Mouse (Mus musculus) common myeloid progenitor, adult 5-6 weeks (primary cell): Measurements from ENCODE around the gene Tubd1. TPM values are rescaled to one million over a fixed set of nuclear protein-coding genes. Genes with fewer than 3 reads are reported as not detected.

Source experiments
- ATAC-seq: replicated peaks from 2 replicates; pipeline ENCODE4 v1.8.0; 2016; ENCODE audit warnings: low read depth, mild to moderate bottlenecking, moderate TSS enrichment, inconsistent platforms; ENCODE audit not compliant: poor library complexity, severe bottlenecking
- total RNA-seq: library from RNA; stranded (forward); fragments of 200-1000, 187-1606 nt; gene quantifications from 2 replicates; pipeline ENCODE4 v1.2.3, GENCODE M21; 2017

Tubd1 gene
- total RNA-seq, 1 experiment from 2014 or later = 12.1 TPM

DNA sequence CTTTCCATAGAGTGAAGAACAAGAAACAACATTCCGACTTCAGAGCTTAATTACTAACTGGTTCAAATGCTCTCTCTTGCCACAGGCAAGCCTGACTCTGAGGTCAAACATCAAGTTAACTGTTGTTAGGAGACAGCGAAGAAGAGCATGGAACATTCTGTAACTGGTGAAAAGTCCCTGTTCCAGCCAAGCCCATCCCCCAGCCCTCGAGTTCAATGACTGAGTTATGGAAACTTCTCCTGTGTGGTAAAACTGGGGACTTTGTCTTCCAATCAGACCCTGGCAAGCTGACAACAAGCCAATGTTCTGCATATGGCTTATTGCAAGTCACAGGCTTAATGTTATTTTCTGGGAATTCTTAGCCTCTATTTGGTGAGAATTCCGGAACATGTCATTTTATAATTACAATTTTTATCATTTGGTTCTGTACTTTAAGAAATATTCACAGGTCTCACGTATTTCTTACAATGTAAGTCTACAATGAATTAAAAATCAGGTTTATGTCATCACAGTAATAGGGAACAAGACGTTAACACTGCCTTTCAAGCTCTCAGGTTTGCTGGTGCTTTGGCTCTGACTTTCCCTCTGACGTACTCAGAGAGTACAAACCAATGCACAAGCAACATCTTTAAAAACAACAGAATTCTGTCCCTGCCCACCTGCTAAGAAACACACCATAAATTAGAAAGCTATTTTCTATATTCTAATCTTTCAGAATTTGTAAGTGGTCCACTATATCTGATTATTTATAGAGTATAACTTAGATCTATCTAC lies 51.6 kb downstream of the Tubd1 start:
- no peak for ATAC-seq

DNA sequence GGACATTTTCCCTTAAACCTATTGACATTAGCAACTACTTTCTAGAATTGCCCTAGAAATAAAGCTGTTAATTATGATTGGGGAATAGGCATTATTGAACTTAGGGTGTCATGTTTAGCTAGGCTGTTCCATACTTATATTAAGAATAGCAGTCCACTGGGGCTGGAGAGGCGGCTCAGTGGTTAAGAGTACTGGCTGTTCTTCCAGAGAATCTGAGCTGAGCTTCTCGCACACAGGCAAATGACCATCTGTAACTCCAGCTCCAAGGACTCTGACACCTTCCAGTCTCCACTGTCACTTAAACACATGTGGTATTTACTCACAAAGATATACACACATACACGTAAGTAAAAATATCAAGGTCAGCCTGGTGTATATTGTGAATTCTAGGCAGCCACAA lies 52.2 kb downstream of the Tubd1 start:
- ATAC-seq = no peak

DNA sequence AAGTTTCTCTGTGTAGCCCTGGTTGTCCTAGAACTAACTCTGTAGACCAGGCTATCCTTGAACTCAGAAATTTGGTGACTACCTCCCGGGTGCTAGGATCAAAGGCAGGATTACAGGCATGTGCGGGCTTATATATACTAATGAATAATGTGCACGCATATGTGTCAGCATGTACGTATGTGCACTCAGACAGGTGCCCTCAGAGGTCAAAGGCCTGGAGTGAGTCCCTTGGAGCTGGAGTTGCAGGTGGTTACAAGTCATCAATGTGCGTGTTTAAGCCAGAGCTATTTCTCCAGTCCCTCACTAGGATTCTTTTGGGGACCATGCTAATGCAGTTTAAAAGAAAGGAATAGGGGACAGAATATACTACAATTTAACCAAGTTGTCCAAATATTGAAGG lies 53.4 kb downstream of the Tubd1 start:
- no peak for ATAC-seq

DNA sequence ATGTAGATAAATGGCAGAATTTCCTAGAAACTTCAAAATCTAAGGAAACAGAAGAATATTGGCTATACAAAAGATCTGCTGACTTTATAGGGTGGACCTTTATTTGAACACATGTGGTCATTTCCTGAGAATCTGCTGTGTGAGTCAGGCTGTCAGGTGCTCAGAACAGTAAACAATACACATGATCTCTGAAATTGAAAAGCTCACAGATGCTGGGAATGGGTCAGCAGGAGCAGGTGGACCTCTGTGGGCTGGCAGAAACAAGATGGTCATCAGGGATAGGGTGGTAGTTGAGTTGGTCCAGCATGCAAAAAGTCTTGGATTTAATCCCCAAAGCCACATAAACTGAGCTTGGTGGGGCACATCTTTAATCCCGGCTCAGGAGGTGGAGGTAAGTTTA lies 53.8 kb downstream of the Tubd1 start:
- no peak for ATAC-seq

DNA sequence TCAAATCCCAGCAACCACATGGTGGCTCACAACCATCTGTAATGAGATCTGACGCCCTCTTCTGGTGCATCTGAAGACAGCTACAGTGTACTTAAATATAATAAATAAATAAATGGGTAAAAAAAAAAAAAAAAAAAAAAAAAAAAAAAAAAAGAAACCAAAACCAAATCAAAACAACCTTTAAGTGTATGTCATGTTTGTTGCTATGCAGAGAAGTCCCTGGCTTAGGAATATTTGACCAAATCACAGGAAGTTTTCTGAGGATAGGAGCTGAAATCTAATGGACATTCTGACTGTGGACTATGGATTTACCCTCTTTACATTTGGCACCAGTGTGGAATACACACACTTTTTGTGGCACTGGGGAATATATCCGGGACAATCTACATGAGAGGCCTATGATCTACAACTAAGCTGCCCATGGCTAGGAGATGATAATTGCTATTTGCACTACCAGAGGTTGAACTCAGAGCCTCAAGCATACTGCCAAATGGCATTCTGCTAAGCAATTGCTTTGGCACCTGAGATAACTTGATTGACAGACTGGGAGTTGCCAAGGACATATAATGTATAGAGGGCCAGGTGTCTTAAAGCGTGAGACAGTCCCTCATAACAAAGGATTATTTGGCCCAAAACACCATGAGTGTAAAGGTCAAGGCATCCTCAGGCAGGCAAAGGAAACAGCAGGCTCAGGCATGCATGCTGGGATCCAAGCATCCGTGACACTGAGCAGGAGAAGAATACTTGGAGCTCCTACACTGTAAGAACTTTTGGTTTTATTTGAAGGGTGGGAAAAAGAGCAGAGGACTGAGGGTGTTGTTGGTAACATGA lies 54.8 kb downstream of the Tubd1 start:
- ATAC-seq = no peak

DNA sequence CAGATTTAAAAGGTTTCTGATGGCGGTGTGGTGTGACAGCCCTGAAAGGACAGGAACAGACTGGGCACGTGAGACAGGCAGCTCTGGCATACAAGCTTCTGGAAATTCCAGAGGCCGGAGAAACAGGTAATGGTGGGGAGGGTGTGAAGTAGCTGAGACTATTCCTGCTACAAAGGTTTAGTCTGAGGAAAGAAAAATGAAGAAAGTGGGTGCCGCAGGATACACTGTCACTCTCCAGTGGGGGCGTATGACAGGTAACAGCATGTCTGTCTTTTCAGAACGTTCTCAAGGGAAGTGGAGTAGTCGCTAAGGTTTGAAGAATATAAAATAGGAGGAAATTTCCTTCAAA lies 55.4 kb downstream of the Tubd1 start:
- no peak for ATAC-seq

DNA sequence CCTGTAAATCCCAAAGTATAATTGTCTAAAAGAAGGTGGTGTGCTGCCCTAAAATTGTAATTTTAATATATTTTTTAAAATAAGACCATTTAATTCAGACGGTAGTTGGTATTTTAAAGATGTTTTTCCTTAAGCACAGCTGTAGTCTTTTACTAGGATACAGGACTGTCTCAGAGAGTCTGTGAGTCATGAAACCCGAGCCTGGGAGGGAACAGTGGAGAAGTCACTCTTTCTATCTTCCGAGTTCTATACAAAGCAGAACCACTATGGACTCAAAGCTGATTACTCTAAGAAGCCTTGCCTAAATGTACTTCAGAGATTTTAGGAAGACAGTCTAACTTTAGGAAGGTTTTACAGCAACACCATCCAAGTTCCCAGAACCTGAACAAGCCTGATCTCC lies 57.3 kb downstream of the Tubd1 start:
- no peak for ATAC-seq

DNA sequence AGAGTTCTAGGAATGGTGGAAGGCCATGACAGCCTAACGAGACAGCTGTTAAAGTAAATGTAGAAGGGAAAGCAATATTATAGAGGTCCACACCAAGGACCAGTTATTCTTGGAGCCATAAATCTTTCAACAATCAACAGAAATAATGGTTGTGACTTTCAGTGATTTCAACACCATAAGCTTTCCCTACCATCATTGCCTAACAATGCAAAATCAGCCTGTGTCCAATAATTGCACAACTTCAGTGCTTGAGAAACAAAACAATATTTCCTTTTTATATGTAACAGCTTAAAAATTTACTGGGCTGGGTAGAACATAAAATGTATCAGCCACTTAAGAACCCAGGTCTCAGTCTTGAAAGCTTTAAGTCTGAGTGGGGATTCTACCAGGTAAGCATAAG lies 58.9 kb downstream of the Tubd1 start:
- peak; percentile 71 for ATAC-seq

DNA sequence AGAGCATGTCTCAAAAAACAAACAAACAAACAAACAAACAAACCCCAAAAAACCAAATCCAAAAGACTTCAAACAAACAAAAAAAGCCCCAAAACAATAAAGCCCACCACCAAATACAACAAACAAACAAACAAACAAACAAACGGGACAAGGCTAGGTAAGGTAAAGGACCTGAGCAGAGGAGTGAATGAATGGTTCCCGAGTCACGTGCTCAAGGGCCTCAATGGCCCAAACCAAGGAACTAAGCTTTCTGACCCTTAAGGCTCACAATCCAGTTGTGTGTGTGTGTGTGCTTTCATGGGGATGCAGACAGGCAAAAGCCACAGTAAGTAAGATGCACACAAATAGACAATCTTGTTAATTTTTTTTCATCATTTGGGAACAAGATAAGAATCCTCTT lies 59.5 kb downstream of the Tubd1 start:
- no peak for ATAC-seq

DNA sequence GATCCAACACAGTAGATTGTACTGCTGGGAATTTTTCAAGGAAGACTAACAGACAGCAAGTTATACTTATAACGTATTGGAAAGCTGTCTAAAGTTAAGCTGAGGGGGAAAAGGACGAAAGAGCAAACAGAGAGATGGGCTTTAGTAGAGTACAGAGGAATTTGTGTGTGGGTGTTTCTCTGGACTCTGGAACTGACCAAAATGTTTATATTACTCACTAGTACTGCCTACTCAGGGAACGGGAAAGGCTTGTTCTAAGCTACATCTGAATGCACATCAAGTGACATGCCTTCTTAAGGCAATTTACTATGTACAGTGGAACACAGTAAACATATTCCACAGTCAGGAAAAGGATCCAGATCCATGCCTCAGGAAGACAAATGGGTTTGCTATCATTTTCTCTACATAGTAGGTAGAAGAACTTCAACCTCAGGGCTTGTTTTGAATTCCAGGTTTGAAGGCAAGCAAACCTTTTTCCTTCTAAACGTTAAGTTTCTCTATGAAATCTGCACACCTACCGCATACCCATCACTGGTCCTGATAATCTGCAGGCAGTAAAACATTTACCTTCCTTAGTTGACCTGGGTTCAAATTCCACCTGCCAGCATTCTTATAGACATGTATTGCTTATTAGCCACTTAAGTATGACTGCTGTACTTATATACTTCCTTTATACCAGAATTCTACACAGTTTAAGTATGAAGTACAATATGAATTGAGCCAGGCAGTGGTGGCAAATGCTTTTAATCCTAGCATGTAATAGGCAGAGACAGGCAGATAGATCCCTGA lies 60.1 kb downstream of the Tubd1 start:
- ATAC-seq = no peak

DNA sequence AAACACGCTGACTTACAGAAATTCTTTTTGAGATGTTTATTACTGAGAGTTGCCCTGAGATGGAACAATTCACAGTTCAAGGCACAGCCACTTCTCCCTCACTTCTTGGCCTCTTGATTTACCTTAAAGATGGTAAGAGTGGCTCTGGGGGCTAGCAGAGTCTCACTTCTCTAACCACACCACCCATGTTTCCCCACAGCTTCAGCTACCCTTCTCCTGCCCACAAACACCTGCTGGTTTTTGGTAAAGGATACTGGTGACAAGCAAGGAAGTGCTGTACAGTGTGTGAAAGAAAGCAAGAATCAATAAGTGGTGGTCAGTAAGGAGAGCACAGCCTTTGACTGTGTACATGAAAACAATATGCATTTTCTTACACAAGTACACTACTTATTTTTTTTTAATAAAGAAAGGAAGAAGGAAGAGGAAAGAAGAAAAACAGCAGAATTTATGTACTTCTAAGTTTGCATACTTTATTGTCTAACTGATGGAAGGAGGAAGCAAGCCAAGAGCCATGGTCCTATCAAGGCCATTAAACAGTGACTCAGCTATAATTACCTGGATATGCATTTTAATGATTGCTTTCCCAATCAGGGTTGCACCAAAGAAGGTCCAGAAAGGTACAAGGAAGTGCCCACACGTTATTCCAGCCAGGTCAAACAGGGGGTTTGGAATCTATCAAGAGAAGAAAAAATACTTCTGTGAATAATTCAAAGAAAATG lies 62.0 kb downstream of the Tubd1 start:
- peak; percentile 56; the same call in 1 of the 2 replicates for ATAC-seq

DNA sequence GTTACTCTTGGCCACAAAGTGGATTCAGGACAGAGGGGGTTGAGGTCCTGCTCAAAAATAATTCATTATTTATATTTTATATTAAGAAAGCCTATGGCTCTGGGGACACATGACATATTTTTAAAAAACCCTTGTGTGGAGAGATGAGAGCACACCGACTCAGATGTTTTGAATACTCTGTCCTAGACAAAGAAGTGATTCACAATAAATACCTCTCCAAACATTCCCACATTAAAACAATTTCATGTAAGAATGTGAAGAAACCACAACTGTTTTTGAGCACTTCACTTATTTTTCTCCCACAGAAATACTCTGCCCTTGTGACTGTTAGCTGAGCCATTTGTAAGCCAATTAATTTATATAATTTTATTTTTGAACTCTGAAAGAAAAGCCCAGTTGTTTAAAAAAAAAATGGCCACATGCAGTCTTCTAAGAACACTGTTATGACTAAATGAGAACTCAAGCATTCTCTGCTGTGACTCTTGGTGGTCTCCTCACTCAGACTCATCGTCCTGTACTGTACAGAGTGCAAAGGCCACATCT lies 63.1 kb downstream of the Tubd1 start:
- no peak for ATAC-seq

DNA sequence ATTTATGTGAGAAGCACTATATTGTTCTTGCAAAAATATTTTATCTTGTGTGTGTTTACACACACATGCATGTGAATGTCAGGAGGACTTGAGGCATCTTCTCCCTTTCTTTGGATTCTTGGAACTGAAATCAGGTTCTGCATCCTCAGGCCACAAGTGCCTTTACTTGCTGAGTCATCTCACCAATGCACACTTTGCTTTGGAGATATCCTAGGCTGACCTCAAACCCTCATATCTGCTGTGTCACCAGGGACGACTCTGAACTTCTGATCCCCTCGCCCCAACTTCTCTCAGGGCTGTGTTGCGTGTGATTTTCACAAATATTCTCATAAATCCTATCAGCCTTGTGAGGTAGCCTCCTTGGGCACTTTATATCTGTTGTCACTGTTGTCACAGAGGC lies 65.4 kb downstream of the Tubd1 start:
- ATAC-seq = peak; percentile 63

DNA sequence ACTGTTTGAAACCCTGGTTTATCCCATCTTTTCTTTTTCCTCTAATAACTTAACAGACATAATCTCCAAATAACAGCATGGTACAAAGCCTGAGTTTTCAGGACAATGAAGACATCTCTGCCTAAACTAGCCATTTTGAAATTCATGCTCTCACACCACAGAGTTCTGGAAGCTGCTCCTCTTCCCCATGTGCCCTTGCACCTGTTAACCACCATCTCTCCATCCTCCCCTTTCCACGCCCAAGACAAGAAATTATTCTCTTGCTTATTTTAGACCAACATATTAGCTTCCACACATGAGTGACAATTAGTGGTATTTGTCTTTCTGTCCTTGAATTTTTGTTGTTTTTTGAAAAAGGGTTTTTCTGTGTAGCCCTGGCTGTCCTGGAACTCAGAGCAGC lies 67.2 kb downstream of the Tubd1 start:
- ATAC-seq = no peak

DNA sequence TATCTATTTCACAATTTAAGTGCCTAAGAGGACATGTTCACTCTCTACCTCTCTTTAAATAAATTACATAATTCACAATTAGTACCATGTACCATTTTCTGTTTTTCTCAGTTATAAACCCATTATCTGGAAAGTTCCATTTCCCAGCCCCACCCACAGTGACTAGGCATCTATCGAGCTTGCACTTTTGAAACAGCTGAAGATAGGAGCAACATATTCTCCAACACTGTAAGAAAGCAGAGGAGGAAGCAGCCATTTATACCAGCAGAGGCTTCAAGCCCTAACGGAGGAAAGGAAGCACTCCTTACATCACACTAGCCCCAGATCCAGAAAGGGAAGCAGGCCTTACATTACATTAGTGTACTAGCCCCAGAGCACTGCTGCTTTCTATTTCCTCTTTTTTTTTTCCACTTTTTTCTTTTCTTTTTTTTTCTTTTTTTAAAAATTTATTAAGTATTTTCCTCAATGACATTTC lies 69.3 kb downstream of the Tubd1 start:
- ATAC-seq = peak; percentile 97

DNA sequence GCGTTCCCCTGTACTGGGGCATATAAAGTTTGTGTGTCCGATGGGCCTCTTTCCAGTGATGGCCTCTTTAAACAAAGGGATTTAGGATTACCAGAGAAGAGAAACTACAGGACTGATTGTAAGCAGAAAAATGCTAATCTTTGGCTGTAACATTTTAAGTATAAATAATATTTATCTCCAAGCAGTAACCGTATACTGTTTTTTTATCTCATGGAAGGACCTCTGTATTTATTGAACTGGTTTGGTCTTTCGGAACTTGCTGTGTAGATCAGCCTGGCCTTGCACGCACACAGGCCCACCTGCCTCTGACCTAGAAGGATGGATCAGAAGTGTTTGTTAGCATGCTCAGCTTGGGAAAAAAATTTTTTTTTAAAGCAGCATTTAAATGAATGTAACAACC lies 69.8 kb downstream of the Tubd1 start:
- no peak for ATAC-seq
